Mouse (Mus musculus): ENCODE results near the gene Tbc1d5. TPM values are rescaled to one million over a fixed set of nuclear protein-coding genes. Genes with fewer than 3 reads are reported as not detected.

Tbc1d5 gene
- total and polyA plus RNA-seq, 3 experiments = 6.6 to 13.9 (median 7.7) TPM

GRCm38 (mm10) chr17:51171504-51171903 is 7.6 kb downstream of the Tbc1d5 start:
- Histone ChIP-seq H3K27ac (ENCODE audit: insufficient read depth, low read depth) (no peak overlapping the region), H3K4me3 (replicated peaks in 1 of 3; ENCODE audit: low read depth in 2 of 3, low read length in 2 of 3, poor library complexity in 1 of 3) (no peak overlapping the region), H3K27me3 (replicated peaks) (no peaks in the 10 kb centered on the region), H3K4me2 (ENCODE audit: insufficient read depth, low read depth, poor library complexity, severe bottlenecking) (no peak overlapping the region), H3K9me3 (replicated peaks; ENCODE audit: low read length) (no peaks in the 10 kb centered on the region), H3K9ac (ENCODE audit: insufficient read depth, low read depth) (no peak overlapping the region), H3K79me2 (replicated peaks; ENCODE audit: control insufficient read depth, extremely low read depth, insufficient read depth, poor library complexity, severe bottlenecking) (peaks cover 1% of the 10 kb centered on the region; the same call in 1 of the 2 replicates), H3K4me1 (ENCODE audit: control insufficient read depth in 1 of 2, insufficient read depth in 2 of 2) (peaks cover 0 to 6% of the 10 kb centered on the region in 2 experiments; a peak in 2 of 4 replicates), H3K36me3 (replicated peaks in 1 of 2; ENCODE audit: control insufficient read depth in 1 of 2, insufficient read depth in 1 of 2, low read length in 1 of 2) (peaks cover 0 to 2% of the 10 kb centered on the region in 2 experiments)
- no peak for DNase-seq (ENCODE audit: extremely low read depth)
- in situ Hi-C loops (cut with MboI; ENCODE audit: low pct_ligation_motif_present, low pct_unique_long_range_greater_than_20kb, low sequenced_read_pairs) = no loop called here
- TF ChIP-seq MAX (IDR thresholded peaks at IDR 0.05; ENCODE audit: low read length) (no peak), MAFK (IDR thresholded peaks at IDR 0.05; ENCODE audit: insufficient replicate concordance, low read length) (no peak), TBP (conservative IDR thresholded peaks at IDR 0.05; ENCODE audit: low read depth, low read length) (no peak), NELFE (IDR thresholded peaks at IDR 0.05; ENCODE audit: low read depth, low read length) (no peak), ELF1 (IDR thresholded peaks at IDR 0.05; ENCODE audit: low read depth, low read length) (no peak), UBTF (IDR thresholded peaks at IDR 0.05; ENCODE audit: low read depth, low read length) (no peak), CHD2 (IDR thresholded peaks at IDR 0.05; ENCODE audit: low read length) (no peak), SMC3 (IDR thresholded peaks at IDR 0.05; ENCODE audit: low read depth, low read length) (no peak), ZKSCAN1 (IDR thresholded peaks at IDR 0.05; ENCODE audit: borderline replicate concordance, low read depth, low read length) (no peak), RAD21 (IDR thresholded peaks at IDR 0.05; ENCODE audit: low read depth, low read length) (no peak), JUN (IDR thresholded peaks at IDR 0.05; ENCODE audit: insufficient read depth, low read depth, low read length) (no peak), CHD1 (IDR thresholded peaks at IDR 0.05; ENCODE audit: low read depth, low read length) (no peak), ZC3H11A (IDR thresholded peaks at IDR 0.05; ENCODE audit: low read depth, low read length) (no peak), E2F4 (IDR thresholded peaks at IDR 0.05; ENCODE audit: insufficient replicate concordance, low read depth, low read length) (no peak), MXI1 (IDR thresholded peaks at IDR 0.05; ENCODE audit: low read depth, low read length) (no peak), RCOR1 (conservative IDR thresholded peaks at IDR 0.05; ENCODE audit: low read depth, low read length) (no peak), MYC (IDR thresholded peaks at IDR 0.05; ENCODE audit: low read depth, low read length) (no peak), CTCF (conservative IDR thresholded peaks at IDR 0.05 in 1 of 2, IDR thresholded peaks at IDR 0.05 in 1 of 2; ENCODE audit: low read depth in 2 of 2, low read length in 2 of 2) (no peak), ETS1 (conservative IDR thresholded peaks at IDR 0.05; ENCODE audit: low read depth, low read length) (no peak)
- dilution Hi-C loops (cut with MboI; ENCODE audit: extremely low pct_ligation_motif_present, extremely low pct_unique_long_range_greater_than_20kb, low sequenced_read_pairs) = no loop called here

DNA sequence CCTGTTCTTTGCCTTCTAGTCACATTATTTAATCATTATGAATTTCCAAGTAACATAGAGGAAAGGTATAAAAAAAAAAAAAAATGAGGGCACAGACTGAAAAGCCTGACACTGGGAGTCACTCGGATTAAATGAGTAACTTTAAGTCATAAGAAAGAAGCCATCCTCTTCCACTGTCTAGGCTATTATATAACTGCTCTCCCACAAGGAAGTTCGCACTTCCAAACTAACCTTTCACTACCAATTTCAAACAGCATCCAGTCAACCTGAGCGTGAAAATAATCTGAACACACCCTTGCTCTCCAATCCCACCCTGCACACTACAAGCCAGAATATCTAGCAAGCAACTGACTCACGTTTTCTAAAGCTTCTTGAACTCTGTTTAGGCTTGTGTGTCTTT is 9.2 kb downstream of the Tbc1d5 start:
- H3K27me3 ChIP-seq (replicated peaks) = no peaks in the 10 kb centered on the region
- in situ Hi-C loops (cut with MboI; ENCODE audit: low pct_ligation_motif_present, low pct_unique_long_range_greater_than_20kb, low sequenced_read_pairs) = no loop called here

More for the DNA sequence above, 9.2 kb downstream of the Tbc1d5 start:
- TF ChIP-seq RAD21 (IDR thresholded peaks at IDR 0.05; ENCODE audit: low read depth, low read length) = no peak
- TF ChIP-seq ETS1 (conservative IDR thresholded peaks at IDR 0.05; ENCODE audit: low read depth, low read length) = no peak
- no peak for TF ChIP-seq JUN (IDR thresholded peaks at IDR 0.05; ENCODE audit: insufficient read depth, low read depth, low read length)
- no peak for TF ChIP-seq SIN3A (IDR thresholded peaks at IDR 0.05; ENCODE audit: low read length)
- no peak for TF ChIP-seq IRF4 (IDR thresholded peaks at IDR 0.05; ENCODE audit: low read depth, low read length)
- TF ChIP-seq POLR2A (IDR thresholded peaks at IDR 0.05; ENCODE audit: low read depth, low read length) = no peak
- TF ChIP-seq BHLHE40 (IDR thresholded peaks at IDR 0.05; ENCODE audit: low read depth, low read length) = no peak
- TF ChIP-seq EP300 (IDR thresholded peaks at IDR 0.05; ENCODE audit: low read length) = no peak
- no peak for TF ChIP-seq USF1 (IDR thresholded peaks at IDR 0.05; ENCODE audit: low read depth, low read length)
- no peak for TF ChIP-seq MAZ (IDR thresholded peaks at IDR 0.05; ENCODE audit: low read depth, low read length)
- no peak for TF ChIP-seq TCF12 (IDR thresholded peaks at IDR 0.05; ENCODE audit: low read depth, low read length)
- TF ChIP-seq CTCF (conservative IDR thresholded peaks at IDR 0.05 in 1 of 2, IDR thresholded peaks at IDR 0.05 in 1 of 2; ENCODE audit: low read depth in 2 of 2, low read length in 2 of 2) = no peak
- no peak for TF ChIP-seq SMC3 (IDR thresholded peaks at IDR 0.05; ENCODE audit: low read depth, low read length)
- TF ChIP-seq UBTF (IDR thresholded peaks at IDR 0.05; ENCODE audit: low read depth, low read length) = no peak
- no peak for TF ChIP-seq PAX5 (IDR thresholded peaks at IDR 0.05; ENCODE audit: low read length)
- TF ChIP-seq ELF1 (IDR thresholded peaks at IDR 0.05; ENCODE audit: low read depth, low read length) = no peak
- no peak for TF ChIP-seq ZC3H11A (IDR thresholded peaks at IDR 0.05; ENCODE audit: low read depth, low read length)
- Histone ChIP-seq H3K79me2 (replicated peaks; ENCODE audit: control insufficient read depth, extremely low read depth, insufficient read depth, poor library complexity, severe bottlenecking) (no peaks in the 10 kb centered on the region; the same call in 1 of the 2 replicates), H3K4me2 (ENCODE audit: insufficient read depth, low read depth, poor library complexity, severe bottlenecking) (no peak overlapping the region), H3K9ac (ENCODE audit: insufficient read depth, low read depth) (no peak overlapping the region), H3K27ac (ENCODE audit: insufficient read depth, low read depth) (no peak overlapping the region), H3K4me1 (ENCODE audit: control insufficient read depth in 1 of 2, insufficient read depth in 2 of 2) (peaks cover 2 to 13% of the 10 kb centered on the region in 2 experiments; a peak in 3 of 4 replicates), H3K4me3 (replicated peaks in 1 of 3; ENCODE audit: low read depth in 2 of 3, low read length in 2 of 3, poor library complexity in 1 of 3) (no peak overlapping the region), H3K36me3 (replicated peaks in 1 of 2; ENCODE audit: control insufficient read depth in 1 of 2, insufficient read depth in 1 of 2, low read length in 1 of 2) (peaks cover 0 to 2% of the 10 kb centered on the region in 2 experiments), H3K9me3 (replicated peaks; ENCODE audit: low read length) (no peaks in the 10 kb centered on the region)
- no peak for DNase-seq (ENCODE audit: extremely low read depth)
- dilution Hi-C loops (cut with MboI; ENCODE audit: extremely low pct_ligation_motif_present, extremely low pct_unique_long_range_greater_than_20kb, low sequenced_read_pairs) = no loop called here
